Mouse (Mus musculus): ENCODE measurements around the gene Cdk5r1. TPM values are rescaled to one million over a fixed set of nuclear protein-coding genes. Genes with fewer than 3 reads are reported as not detected.
A peak's percentile ranks its signal among the peaks of the same experiment; 100 is the strongest.

The Cdk5r1 gene
- total RNA-seq, 2 experiments from 2014 or later: 316 to 340 TPM

- intact Hi-C loops (cut with DNase I): no loop called here
- DNase-seq (ENCODE audit: low spot score in 2 of 2): no peak
These were observed 20.5 kb downstream of the Cdk5r1 start for GRCm38 (mm10) chr11:80497225-80497919.

GRCm38 (mm10) chr11:80498328-80499070, 21.7 kb downstream of the Cdk5r1 start:
- intact Hi-C loops (cut with DNase I): no loop called here
- peak in 1 of 2 experiments; percentile 29 for DNase-seq (ENCODE audit: low spot score in 2 of 2)

- intact Hi-C loops (cut with DNase I): no loop called here
- no peak for DNase-seq (ENCODE audit: low spot score in 2 of 2)
These were observed 22.7 kb downstream of the Cdk5r1 start for GRCm38 (mm10) chr11:80499550-80499952.

DNA sequence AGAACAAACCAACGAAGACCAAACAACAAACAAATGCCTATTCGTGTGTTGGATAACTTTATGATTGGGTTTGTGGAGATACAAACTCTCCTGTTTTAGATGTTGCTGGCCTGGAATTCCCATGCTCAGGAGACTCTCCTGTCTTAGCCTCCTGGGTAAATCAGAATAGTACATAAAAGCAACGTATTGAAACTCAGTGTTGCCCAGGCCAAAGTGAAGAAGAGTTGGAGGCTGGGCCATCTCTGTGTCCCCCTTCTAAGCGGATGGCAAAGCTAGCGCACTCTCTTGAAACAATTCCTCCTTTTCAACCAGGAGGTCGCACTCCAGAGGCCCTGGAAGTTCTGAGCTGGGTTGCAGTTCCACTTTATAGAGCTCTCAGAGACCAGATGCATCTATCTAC, 26.5 kb downstream of the Cdk5r1 start:
- intact Hi-C loops (cut with DNase I): no loop called here
- no peak for DNase-seq (ENCODE audit: low spot score in 2 of 2)

- DNase-seq (ENCODE audit: low spot score in 2 of 2): peak; percentile 91 to 92
- intact Hi-C loops (cut with DNase I): loop anchor here (2.0 kb wide), 3 partner anchors 19 to 99 kb away; partner anchors contain the start of gene Cdk5r1
These were observed 27.1 kb downstream of the Cdk5r1 start for GRCm38 (mm10) chr11:80503726-80504452.

DNA sequence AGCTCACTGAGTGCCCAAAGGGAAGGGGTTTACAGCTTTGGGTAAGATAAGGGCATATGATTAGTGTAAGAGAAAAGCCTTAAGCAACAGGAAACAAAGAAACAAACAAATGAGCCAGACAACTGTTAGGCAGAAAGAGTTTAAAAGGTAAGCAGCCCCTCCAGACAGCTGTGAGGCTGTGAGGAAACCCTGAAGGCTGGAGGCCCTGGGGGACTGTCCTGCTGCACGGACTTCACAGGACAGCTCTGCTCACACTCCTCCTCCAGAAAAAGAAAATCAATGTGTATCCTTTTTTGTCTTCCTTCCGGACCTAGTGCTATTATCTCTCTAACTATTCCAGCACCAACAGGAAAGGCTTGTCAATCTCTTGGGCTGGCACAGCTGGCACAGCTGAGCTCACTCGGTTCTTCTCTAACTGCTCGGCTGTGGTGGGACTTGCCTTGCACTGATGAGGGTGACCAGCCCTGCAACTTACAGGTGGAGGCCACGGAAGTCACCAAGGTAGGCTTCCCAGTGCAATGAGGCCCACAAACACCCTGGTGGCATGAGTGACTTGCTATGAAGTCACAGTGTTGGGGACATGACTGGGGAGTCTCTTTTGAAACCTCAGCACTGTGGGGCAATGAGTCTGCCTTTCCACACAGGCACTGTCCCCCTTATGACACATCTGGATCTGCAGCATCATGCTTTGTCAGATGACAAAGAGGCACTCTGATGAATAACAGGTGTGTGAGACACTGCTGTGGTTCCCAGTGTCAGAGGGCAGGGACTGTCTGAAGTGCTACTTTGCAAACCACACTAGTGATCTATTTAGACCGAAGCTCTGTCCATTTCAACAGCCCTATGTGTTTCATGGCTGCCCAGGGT, 27.9 kb downstream of the Cdk5r1 start:
- DNase-seq (ENCODE audit: low spot score in 2 of 2): no peak
- intact Hi-C loops (cut with DNase I): loop anchor here (2.0 to 5.0 kb wide), 4 partner anchors 20 to 118 kb away; partner anchors contain the start of gene Cdk5r1

DNA sequence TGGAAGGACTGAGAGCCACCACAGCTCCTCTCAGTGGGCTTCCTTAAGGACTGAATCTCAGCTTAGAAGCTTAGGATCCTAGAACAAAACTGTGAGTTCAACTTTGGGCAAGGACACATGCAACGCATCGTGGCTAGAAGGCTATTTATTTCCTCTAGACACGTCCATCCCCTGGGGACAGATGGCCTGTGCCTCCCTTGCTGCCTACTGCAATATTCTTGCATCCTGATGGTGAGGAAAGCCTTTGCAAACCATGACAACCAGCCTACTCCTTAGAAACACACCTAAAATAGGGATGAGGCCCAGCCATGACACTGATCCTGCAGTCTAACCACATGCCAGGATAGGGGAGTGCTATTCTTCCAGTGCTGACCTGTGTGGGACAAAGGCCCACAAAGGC, 28.8 kb downstream of the Cdk5r1 start:
- DNase-seq (ENCODE audit: low spot score in 2 of 2): peak; percentile 67 to 76
- intact Hi-C loops (cut with DNase I): loop anchor here (2.0 to 5.0 kb wide), 4 partner anchors 21 to 117 kb away; partner anchors contain the start of gene Cdk5r1

DNA sequence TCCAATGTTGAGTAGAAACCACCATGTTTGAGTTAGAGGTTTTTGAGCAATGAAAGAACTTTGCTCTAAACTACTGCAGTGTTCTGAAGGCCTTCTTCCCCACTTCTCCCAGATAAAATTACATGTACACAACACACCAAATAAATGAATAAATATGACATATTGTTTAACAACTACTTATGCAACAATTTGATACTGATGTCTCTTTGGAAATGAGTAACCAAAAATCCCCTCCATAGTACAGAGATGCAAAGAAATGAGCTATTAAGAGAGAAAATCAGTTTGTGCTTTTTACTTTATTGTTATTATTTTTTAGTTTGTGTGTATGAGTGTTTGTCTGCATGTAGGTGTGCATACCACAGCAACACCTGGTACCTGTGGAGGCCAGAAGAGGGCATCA, 29.7 kb downstream of the Cdk5r1 start:
- intact Hi-C loops (cut with DNase I): loop anchor here (5.0 kb wide), 1 partner anchor 116 kb away; no protein-coding TSS in a partner anchor
- DNase-seq (ENCODE audit: low spot score in 2 of 2): no peak

DNA sequence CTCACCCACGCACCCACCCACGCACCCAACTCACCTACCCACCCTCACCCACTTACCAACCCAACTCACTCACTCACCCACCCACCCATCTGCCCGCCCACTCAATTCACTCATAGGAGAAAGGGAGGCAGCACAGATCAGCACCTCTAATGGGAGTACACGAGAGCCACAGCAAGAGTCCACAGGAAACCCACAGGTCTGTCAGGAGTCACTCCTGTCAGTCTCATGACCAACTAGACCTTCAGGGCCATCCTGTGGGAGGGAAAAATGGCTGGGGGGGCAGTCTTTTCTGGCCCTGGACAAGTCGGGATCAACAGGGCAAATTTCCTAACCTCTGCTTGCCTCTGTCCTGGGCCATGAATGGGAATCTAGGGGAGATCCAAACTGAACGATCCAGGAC, 31.0 kb downstream of the Cdk5r1 start:
- intact Hi-C loops (cut with DNase I): loop anchor here (5.0 kb wide), 1 partner anchor 115 kb away; no protein-coding TSS in a partner anchor
- DNase-seq (ENCODE audit: low spot score in 2 of 2): no peak

DNA sequence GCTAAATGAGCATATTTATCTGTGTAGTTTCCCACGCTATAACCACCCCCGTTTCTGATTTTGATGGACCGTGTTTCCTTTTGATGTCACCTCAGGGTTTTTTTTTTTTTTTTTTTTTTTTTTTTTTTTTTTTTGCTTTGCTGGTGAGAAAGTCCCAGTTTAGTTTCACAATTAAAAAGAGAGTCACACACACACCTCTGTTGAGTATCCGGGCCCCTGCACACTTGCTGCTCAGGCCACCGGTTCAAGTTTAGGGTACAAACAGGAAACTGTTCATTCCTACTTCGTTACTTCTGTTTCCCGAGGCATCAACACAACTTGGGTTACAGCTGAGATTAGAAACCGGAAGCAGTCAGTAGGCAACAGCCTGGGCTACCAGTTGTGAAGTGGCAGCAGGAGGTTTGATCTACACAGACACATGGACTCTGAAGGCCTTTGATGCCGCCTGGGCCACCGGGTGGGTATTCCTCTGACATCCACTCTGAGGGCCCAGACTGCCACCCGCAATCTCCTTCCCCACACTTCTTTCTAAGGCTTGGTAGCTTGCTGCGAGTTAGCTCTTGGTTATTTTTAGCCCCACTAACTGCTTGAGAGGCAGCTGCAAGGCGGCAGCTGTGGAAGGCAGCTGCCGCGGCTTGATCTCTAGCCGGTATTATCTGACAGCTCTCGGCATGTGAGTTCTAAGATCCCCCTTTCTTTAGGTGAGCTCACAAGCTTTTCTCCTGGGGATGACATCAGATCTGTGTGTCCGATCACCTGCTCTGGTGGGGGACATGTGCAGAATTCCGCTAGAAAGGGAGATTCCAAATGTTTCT, 31.7 kb downstream of the Cdk5r1 start:
- intact Hi-C loops (cut with DNase I): loop anchor here (5.0 kb wide), 1 partner anchor 114 kb away; no protein-coding TSS in a partner anchor
- peak in 1 of 2 experiments; percentile 52 for DNase-seq (ENCODE audit: low spot score in 2 of 2)

- intact Hi-C loops (cut with DNase I): loop anchor here (5.0 kb wide), 1 partner anchor 113 kb away; no protein-coding TSS in a partner anchor
- no peak for DNase-seq (ENCODE audit: low spot score in 2 of 2)
These were observed 32.3 kb downstream of the Cdk5r1 start for GRCm38 (mm10) chr11:80509176-80509506.

DNA sequence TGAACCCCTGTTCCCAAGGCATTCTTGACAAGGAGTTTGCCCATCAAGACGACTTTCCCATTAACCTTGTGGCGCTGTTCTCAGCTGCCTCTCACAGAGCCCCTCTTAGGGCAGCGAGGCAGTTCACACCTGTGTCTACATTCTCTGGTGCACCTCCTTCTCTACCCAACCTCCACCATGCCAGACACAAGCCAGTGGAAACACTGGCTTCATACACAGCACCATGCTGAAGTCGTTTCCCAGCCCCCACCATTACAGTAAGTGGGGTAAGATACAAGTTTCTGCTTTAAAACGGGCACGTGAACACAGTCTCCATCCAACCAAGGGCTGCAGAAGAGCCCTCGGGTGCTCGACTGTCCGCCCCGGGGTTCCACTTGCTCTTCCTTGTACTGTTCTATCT, 33.3 kb downstream of the Cdk5r1 start:
- no peak for DNase-seq (ENCODE audit: low spot score in 2 of 2)
- intact Hi-C loops (cut with DNase I): no loop called here

DNA sequence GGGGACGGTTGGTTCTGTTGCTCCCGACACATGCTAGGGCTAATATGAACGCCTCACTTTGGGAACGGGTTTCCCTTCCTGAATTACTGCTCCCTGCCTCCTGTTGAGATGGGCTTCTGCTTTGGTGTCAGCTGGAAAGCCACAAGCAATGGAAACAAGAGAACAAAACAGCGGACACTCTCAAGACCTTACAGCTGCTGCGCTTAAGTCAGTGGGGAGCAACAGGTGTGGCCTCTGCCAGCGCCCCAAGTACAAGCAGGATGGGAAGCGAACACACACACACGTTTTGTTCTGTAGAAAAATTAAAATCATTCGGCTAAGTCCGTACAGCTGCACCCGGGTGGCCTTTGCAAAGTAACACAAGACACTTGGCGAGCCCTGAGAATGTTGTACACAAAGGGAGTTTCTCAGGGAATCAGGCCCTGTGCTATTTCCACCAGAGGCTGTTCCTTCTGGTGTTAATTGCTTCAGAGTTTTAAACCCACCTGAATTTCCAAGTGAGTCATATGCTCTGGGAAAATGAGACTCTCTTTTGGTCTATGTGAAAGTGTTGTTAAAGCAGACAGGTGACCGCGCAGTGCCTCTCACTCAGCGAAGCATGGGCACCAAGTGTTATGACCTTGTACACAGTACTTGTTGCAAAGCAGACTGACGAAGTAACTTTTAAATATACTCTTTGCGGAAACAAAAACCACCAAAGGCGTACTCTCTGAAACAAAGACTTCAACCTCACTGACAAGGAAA, 35.7 kb downstream of the Cdk5r1 start:
- intact Hi-C loops (cut with DNase I): no loop called here
- no peak for DNase-seq (ENCODE audit: low spot score in 2 of 2)

DNA sequence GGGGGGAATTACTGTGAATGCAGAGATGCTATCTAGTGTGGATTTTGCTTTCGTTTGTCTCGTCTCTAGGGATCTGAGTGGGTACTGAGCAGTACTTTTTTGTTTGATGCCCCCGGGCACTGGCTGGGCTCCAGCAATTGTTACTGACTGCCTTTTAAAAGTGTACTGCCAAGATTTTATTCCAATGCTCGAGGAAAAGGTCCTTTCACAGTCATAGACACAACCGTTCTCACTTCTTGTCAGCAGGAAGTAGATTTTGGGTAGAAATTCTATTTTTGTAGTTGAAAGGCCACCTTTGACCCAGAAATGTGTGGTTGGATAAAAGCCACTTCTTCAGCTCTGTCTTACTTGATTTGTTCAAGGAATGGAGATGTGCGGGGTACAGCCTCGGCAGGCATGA, 37.0 kb downstream of the Cdk5r1 start:
- intact Hi-C loops (cut with DNase I): no loop called here
- no peak for DNase-seq (ENCODE audit: low spot score in 2 of 2)

GRCm38 (mm10) chr11:80515346-80515745, 38.5 kb downstream of the Cdk5r1 start:
- intact Hi-C loops (cut with DNase I): loop anchor here (5.0 kb wide), 1 partner anchor 33 kb away; no protein-coding TSS in a partner anchor
- no peak for DNase-seq (ENCODE audit: low spot score in 2 of 2)

DNA sequence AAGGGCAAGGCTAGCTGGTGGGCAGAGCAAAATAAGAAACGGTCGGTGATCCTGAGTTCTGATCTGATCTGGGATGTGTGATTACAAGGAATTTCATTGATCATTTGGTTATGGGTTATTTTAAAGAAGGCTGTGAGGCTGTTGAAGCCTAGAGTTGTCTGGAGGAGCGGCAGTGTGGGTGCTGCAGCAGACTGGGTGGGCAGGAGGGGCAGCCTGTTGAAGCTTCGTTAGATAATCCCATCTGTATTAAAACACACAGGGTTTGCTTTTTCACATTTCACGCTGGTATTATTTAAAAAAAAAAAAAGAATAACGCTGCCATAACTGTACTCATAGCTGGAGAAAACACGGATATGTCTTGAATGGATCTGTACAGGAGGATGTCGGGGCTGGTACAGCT, 39.1 kb downstream of the Cdk5r1 start:
- intact Hi-C loops (cut with DNase I): loop anchor here (5.0 kb wide), 1 partner anchor 34 kb away; no protein-coding TSS in a partner anchor
- no peak for DNase-seq (ENCODE audit: low spot score in 2 of 2)

Data from left cerebral cortex, postnatal 36 days (tissue).